Mouse (Mus musculus) brain, adult 2 months (tissue): ENCODE measurements at regions not wholly inside any gene's neighbourhood (a gene's known extent, or its start where the extent isn't known, plus 50 kb on each side); places are given as distances from the start of the nearest gene placed in this dataset.

Experiments
- DNase-seq: peaks from one replicate; pipeline ENCODE4 v3.0.0; 2011; ENCODE audit warnings: low read depth, low spot score

- DNase-seq, result no peak
These were observed 88.6 kb upstream of the Fam189a1 start for GRCm38 (mm10) chr7:65244936-65245335.

- peak; percentile 87 for DNase-seq
These were observed 84.8 kb upstream of the Fam189a1 start for GRCm38 (mm10) chr7:65241208-65241607.

- DNase-seq, result peak; percentile 72
These were observed 79.3 kb upstream of the Fam189a1 start for GRCm38 (mm10) chr7:65235701-65236100.

GRCm38 (mm10) chr7:65233681-65234080 lies 77.3 kb upstream of the Fam189a1 start:
- DNase-seq, result no peak

GRCm38 (mm10) chr7:65229306-65229705 lies 72.9 kb upstream of the Fam189a1 start:
- no peak for DNase-seq

GRCm38 (mm10) chr7:65226218-65226617 lies 69.8 kb upstream of the Fam189a1 start:
- DNase-seq, result no peak

GRCm38 (mm10) chr7:65213216-65213925 lies 57.0 kb upstream of the Fam189a1 start:
- peak; percentile 29 for DNase-seq

GRCm38 (mm10) chr7:65207240-65207639 lies 50.9 kb upstream of the Fam189a1 start:
- DNase-seq, result no peak
